Mouse (Mus musculus): ENCODE results near the gene Spc24.
"Not testable (repeated sequence)": the region's sequence is repeated elsewhere in the genome, so short reads cannot be mapped to it uniquely, and the experiment has no call there.

DNA sequence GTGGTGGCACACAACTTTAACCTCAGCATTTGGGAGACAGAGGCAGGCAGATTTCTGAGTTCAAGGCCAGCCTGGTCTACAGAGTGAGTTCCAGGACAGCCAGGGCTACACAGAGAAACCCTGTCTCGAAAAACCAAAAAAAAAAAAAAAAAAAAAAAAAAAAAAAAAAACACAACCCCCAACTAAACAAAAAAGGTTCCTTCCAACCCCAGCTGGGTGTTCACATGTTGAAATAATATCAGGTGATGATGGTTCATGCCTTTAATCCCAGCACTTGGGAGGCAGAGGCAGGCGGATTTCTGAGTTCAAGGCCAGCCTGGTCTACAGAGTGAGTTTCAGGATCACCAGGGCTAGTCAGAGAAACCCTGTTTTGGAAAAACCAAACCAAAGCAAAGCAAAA lies 26.2 kb upstream of the Spc24 start:
- TF ChIP-seq CTCF (IDR thresholded peaks at IDR 0.05; ENCODE audit: control insufficient read depth, insufficient read depth, insufficient read length); USF1 (IDR thresholded peaks at IDR 0.05; ENCODE audit: low read depth); CEBPB (IDR thresholded peaks at IDR 0.05; ENCODE audit: low read depth); FOSL1 (IDR thresholded peaks at IDR 0.05; ENCODE audit: insufficient read depth, low read length, poor library complexity, severe bottlenecking); MYOD1 (IDR thresholded peaks at IDR 0.05; ENCODE audit: control insufficient read depth, insufficient read length, low read depth); MYOG (IDR thresholded peaks at IDR 0.05; ENCODE audit: control insufficient read depth, extremely low read depth, insufficient read length); MAX (IDR thresholded peaks at IDR 0.05): not testable (repeated sequence)

Data from C2C12 (cell line).